Mouse (Mus musculus) C2C12 (cell line): ENCODE data around the gene Gm37419.

Experiments used
- CTCF ChIP-seq: IDR thresholded peaks from one replicate; pipeline ENCODE4 v1.5.1; 2011; ENCODE audit not compliant: control insufficient read depth, insufficient read depth, insufficient read length
- USF1 ChIP-seq: IDR thresholded peaks from one replicate; pipeline ENCODE4 v1.6.1; 2011; ENCODE audit warnings: low read depth, mild to moderate bottlenecking, control low read depth, moderate library complexity

DNA sequence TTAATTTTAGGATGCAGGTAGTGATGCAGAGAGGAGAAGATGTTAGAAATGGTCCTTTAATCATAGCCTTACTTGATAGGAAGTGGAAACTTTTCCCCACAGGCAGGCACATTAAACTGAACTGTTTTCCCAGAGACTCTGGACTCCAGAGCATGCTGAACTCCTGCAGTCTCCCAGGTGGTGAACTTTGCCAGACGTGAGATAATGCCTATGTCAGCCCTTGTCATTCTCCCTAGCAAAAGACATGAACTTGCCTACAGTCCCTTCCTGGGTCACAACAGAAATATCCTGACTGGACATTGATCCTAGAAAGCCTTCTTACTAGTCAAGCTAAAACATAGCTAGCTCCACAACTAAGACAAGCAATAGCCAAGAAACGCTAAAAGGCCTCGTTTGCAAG, 23.0 kb downstream of the Gm37419 start:
- TF ChIP-seq CTCF (no peak), USF1 (no peak)
